Mouse (Mus musculus) spleen, postnatal 14 days (tissue): Measurements from ENCODE around the gene Fgfr2.

Source experiments
- DNase-seq, 2 experiments: peaks; one replicate each; pipeline ENCODE4 v3.0.0; 2021 to 2022; ENCODE audit warnings: low spot score in 2 of 2

Fgfr2 gene

DNA sequence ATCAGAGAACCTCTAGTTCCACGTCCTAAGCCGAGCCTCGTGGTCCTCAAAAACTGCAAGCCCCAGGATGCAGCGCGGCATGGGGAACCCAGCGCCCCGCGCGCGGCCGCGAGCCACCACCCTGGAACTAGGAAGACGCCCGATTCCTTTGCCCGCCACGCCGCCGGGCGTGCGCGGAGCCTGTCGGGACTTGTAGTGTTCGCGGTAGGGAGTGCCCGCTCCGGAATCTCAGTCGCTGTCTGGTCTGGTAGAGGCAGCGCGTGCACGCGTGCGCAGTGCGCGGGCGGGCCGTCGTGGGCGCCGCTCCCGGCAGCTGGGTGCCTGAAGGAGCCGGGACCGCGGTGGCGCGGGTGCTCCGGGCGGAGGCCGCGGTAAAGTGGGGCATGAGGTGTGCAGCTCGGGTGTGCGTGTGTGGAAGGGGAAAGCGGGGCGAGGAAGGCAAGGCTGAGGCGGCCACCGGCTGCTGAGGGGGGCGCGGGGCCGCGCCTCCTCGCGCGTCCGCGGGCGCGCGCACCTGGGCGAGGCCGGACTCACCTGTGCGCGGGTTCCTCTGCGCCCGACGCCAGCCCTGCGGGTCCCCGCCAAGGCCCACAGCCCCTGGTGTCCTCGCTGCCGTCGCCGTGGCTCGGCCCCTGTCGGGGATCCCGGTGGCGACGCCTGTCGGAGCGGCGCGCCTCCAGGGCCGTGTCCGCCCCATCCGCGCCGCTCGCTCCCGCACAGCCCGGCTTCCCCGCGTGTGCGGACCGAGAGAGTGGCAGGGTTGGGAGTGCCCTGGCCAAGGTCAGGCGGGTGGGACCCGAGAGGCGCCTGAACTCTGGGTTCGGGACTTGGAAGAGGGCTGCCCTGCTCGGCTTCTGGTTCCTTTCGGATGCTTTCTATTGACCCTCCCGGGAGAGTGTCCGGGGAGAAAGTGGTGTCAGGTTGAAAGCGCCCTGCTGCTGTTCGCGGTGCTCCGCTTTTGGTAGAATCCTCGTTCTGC lies 2257.2 kb downstream of the Fgfr2 start, which contains the start of gene Plekha1:
Gene Plekha1 (plus strand): TSS at position 144 of the 979 bp plus-strand sequence.
- peak; percentile 78 to 83 for DNase-seq

DNA sequence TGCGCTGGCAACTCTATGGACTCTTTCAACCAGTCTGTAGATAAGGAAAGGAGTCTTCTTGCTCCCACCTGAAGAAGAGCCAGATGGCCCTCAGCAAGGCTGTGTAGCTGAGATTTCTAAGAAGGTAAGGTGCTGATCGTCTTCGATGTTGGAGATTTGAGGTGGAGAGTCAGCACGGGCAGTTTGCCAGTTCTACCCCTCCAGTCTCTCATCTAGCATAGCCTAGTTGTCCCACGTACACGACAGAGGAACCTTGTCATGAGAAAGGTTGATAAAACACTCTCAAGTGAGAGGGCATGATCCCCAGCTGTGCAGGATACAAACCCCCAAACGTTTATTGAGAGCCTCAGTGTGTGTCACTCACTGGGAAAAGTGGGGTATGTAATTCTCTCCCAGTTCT lies 2258.4 kb downstream of the Fgfr2 start:
- no peak for DNase-seq

DNA sequence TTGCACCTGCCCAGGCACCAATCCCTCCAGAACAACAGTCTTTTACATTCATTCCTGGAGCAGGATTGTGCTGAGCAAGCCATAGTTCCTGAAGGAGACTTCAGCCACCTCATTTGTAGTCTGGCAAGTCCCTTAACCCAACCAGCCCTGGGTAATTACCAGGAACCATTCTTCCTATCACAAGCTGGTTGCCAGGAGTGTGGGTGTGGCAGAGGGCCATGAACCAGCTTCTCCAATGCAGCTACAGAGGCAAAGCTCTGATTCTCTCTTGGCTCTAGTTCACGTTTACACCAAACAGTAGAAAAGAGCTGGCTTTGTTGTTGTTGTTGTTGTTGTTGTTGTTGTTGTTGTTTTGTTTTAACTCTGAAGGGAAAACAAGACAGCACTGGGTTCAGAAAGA lies 2260.6 kb downstream of the Fgfr2 start:
- no peak for DNase-seq

DNA sequence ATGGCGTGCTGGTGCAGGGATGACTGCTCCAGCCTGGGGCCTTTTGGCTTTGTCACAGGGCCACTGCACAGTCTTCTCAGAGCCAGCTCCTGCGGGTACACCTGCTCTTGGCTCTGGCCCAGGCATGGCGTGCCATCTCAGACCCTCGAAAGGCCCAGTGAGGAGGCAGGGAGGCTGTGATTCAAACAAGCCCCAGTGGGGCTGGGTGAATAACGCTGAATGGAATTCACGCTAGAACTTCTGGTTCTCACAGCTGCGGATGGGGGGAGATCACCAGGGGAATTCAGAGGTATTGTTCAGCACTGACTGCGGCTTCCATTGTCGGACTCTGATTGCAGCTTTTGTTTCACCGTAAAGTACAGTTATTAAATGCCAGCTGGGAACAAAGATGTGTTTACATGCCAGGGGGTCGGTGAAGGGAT lies 2262.4 kb downstream of the Fgfr2 start:
- no peak for DNase-seq

DNA sequence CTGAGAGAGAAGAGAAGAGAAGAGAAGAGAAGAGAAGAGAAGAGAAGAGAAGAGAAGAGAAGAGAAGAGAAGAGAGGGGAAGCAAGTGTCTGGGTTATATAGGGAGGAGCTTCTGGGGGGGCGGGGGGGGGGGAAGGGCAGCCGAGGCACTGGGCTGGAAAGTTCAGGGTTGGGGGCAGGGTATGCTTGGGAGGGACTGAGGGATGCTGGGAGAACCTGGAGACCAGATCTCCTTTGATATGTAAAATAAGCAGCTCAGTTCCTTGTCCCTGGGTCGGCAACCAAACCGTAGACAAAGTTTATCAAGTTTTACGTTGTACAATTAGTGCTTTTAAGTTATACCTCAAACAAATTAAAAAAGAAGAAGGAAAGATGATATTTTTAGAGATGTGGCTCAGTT lies 2263.2 kb downstream of the Fgfr2 start:
- DNase-seq, result no peak

DNA sequence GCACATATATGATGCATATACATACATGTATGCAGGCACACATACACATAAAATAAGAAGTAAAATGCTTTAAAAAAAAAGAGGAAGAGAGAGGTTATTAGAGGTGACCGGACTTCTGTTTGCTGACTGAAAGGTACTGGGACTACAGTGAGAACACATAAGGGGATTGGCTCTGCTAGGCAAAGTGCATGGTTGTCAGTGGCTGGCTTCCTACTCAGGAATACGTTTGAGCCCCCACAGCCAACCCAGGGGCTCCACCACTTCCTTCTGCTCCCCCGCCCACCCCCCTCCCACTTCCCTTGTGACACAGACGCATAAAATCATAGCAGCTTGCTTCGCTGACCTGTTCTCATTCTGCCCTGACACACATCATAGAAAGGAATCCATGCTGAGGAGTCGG lies 2265.2 kb downstream of the Fgfr2 start:
- DNase-seq, result no peak

DNA sequence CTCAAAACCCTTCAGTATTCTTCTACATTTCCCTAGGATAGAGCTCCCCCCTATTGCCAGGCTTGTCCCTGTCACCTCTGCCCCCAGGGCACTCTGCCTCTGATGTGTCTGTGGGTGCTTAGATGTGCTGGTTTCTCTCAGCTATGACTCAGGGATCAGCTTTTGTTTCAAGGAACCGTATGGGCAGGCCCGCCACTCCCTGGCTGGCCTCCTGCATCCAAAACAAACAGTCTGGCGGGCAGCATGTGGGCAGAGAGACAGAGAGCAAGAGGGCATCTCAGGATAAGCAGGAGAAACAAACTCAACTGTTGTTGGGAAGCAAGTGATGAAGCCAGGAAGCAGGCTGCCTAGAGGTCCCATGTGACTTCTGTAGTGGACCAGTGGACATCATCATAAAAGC lies 2267.5 kb downstream of the Fgfr2 start:
- DNase-seq, result no peak

DNA sequence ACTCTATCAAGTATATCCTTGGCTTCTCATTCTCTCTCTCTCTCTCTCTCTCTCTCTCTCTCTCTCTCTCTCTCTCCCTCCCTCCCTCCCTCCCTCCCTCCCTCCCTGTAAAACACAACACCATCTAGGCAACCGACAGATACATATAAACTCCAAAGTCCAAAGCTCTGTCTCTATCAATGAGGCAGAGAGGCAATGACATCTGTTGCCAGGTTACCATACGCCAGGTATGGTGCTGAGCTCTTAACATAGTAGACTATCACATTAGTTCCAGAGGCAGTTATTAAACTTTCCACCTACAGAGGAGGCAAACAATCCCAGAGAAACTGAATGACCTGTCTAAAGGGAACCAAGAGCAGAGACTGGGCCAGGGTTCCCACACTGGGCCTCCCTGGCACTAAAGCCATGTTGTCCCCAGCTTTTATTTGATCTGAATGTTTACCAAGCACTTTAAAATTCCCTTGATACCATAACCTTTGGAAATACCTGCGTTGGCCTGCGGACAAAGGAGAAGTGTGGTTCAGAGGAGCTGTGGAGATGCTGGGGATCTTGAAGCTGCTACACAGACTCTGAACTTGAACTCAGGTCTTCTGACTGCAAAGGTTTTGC lies 2268.4 kb downstream of the Fgfr2 start:
- no peak for DNase-seq

DNA sequence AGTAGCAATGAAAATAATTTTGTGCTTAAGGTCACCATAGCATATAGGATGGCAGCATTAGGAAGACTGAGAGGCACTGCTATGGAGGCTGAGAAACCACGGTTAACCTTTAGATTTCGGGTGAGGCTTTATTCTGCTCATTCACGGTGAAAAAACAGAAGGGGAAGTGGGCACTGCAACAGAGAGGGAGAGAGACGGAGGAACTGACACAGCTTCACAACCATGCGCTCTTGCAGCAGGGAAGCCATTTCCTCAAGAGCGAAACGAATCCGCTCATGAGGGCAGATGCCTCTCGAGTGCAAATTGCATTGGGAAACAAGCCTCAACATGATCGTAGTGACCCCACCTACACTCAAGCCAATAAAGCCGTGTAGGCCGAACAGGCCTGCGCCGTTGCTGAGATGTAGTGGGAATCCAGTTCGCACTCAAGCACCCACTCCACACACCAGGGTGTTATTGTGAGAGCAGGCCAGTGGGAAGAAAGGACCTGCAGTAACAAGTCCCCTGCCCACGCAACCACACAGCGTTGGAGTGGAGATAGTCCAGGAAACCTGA lies 2275.9 kb downstream of the Fgfr2 start:
- no peak for DNase-seq

DNA sequence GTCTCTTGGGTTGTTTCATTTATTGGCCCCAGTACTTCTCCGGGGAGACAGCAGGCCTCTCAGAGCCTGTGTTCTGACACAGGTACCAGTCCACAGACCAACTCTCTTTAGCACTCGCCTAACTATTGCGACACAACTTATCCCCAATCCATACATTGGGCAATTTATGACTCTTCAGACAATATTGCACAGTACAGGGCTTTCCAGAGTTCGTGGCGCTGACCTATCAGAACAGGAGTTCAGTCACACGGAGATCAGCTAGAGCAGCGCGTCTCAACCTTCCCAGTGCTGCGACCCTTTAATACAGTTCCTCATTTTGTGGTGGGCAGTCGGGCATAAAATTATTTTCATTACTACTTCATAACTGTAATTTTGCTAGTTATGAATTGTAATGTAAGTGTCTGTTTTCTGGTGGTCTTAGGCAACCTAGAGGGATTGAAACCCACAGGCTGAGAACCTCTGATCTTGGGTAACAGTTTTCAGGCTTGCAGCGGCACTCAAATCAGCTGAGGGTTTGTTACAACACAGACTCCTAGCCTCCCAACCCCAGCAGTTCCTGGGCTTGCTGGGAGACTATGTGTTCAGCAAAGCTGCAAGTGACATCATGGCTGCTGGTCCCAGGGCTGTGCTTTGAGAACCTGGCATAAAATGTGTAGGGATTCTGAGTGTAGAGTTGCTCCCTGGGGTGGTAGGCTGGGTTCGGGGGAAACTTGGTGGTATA lies 2283.6 kb downstream of the Fgfr2 start:
- DNase-seq, result no peak

DNA sequence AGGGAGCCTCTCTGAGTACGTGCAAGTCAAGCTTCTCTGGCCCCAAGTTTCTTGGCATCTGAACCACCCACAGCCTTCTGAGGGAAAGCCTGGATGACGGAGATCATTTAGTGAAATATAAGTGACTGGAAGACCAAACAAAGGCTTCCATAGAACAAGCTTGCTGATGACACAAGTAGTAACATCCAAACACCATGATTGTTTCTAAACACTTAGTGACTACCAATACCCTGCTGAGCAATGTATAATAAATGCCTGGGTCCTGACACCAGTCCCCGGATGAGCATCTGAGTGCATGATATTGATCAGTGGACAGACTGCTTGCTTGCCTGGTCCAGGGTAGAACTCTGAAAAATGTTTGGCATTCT lies 2284.5 kb downstream of the Fgfr2 start:
- DNase-seq, result no peak

DNA sequence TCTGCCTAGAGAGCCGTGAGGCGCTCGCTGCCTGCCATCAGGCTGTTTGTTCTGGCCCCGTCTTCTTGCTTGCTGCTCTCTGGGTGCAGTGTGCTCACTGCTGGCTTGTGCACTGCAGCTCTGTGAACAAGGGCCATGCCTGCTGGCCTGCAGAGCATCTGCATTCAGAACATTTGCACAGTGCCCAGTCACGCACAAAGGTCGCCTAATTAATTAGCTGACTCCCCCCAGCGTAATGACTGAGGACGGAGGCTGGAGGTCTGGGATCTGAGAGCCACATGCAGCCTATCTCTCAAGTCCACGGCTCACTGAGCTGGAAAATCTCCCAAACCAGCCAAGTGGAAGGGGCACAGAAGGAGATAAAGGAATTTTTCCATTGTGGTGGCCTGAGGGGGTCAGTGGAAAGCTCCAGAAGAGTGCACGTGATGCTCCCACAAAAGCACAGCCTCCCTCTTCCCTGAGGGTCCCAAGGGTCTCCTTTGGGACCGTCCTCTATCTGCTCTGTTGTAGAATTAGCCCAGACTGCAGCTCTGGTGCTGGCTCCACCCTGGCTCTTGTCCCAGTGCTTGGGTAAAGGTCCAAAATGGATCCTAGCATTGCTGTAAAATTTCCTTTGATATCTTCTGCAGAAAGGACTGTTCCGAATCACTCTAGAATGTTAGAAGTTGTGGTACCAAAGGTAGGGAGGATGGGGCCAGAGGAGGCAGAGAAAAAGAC lies 2285.1 kb downstream of the Fgfr2 start:
- DNase-seq, result no peak

DNA sequence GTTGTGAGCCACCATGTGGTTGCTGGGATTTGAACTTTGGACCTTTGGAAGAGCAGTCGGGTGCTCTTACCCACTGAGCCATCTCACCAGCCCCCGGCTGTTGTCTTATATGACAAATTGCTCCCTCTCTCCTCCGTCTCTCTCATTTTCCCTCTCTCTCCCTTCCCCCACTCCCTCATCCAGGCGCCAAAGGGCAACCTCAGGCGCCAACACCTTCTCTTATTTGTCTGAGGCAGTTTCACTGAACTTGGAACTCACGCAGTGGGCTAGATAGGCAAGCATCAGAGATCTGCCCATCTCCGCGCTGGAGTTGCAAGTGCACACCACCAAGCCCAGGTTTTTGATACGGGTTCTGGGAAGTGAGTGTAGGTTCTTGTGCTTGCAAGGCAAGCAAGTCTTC lies 2287.1 kb downstream of the Fgfr2 start:
- DNase-seq, result no peak

DNA sequence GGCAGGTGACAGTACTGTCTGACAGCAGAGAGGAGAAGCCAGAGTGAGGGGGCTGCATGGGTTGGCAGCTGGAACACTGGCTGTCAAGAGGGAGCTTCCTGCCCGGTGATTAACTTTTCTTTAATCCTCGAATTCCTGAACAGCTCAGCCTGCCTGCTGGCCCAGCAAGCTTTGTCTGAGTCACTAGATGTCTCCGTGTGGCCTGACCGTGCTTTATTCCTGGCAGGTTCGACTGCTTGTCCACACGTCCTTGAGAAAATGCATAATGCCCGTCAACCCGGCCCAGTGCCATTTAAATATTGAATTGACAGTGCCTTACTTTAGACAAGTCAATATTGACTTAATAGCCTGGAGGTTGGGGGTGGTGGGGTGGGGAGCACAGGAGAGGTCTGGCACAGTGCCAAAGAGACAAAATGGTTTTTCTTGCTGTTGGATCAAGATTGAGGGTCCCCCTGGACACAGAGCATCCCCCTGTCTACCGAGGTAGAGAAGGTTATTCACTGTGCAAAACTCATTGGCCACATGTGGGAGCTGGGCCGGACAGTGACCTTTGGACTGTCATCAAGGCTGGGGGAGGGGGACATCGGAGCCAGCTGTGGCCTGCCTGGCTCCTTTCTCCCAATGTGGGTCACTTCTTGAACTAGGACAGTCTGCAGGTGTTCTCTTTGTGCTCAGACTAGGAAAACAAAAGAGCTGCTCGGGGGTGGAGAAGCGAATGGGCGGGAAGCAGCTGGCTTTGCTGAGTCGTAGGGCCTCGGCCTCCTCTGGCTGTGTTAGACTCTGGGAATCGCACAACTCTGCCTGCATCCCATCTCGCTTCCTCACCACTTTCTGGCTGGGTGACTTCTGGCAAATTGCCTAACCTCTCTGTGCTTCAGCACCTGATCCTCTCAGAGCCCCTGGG lies 2287.9 kb downstream of the Fgfr2 start:
- no peak for DNase-seq

DNA sequence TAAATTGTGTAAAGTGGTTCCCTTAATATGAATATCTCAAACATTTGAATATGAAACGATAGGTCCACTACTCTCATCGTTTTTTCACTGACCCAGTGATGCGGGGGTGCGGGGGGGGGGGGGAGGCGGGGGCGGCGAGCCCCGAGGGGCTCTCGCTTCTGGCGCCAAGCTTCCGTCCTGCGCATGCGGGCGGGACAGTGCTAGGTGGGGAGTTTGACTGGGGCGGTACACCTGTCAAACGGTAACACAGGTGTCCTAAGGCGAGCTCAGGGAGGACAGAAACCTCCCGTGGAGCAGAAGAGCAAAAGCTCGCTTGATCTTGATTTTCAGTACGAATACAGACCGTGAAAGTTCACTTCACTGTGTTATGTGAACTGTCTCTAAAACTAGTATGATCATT lies 2288.9 kb downstream of the Fgfr2 start:
- no peak for DNase-seq

DNA sequence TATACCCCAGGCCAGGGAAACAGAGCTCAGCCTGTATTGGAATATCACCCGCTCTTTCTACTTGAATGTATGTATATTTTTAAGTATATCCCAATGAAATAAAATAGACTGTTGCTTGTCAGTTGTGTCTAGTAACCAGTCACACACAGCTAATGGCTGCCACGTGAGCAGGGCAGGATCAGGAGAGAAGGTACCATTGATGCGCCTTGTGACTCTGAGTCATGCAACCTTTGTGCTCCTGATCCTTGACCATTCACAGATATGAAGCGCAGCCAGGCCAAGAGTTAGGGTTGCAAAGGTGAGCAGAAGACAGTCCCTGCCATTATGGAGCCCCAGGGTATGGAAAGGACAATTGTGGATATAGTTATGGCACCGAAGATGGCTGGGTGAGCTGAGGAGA lies 2291.6 kb downstream of the Fgfr2 start:
- no peak for DNase-seq

DNA sequence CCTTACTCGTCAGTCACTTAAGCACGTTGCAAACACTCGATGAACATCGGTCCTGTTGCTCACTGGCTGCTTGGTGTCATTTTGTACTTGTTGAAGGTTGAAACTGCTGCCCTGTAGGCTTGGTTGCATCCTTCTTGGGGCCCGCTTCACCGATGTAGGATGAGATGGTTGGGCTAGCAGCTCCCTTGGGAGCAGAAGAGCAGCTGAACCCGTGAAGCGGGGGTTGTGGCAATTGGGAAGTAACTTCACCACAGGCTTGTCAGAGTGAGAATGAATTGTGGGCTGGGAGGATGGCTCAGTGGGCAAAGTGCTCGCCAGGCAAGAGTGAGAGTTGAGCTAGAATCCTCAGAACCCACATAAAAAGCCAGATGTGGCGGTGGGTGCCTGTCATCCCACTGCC lies 2294.7 kb downstream of the Fgfr2 start:
- no peak for DNase-seq

DNA sequence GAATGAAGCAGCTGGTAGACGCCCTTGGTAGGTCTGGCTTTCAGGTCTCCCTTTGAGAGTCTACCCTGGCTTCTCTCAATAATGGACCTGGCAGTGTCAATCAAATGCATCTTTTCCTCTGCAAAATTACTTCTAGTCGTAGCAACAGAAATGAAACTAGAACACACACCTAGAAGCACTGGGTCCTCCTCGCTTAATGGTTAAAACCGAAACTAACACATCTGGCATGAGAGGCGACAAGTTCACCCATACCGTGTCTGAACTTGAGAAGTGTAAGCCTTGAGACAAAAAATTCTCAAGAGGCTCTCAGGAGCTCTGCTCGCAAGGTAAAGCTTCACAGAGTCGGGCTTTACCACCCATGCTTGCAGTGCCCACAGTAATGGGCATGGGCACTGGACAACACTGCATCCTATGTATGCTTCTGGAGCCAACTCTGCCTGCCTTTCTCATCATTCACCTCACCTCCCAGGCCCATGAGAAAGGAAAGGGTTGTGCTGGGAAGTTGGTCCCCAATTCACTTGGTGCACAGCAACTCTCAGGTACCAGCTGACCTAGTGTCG lies 2295.2 kb downstream of the Fgfr2 start:
- DNase-seq, result no peak

DNA sequence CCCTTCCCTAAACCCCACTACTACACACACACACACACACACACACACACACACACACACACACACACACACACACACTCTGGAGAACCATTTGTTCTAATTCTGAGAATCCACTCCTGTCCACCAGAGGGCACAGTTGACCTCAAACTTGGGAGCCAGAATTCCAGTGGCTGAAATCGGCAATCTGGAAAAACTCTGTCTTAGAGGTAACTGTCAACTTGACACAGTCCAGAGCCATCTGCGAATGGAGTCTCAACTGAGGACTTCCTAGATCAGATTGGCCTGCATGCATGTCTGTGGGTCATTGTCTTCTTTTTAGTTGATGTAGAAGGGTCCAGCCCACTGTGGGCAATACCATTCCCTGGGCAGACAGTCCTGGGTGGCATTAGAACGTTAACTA lies 2295.7 kb downstream of the Fgfr2 start:
- no peak for DNase-seq

DNA sequence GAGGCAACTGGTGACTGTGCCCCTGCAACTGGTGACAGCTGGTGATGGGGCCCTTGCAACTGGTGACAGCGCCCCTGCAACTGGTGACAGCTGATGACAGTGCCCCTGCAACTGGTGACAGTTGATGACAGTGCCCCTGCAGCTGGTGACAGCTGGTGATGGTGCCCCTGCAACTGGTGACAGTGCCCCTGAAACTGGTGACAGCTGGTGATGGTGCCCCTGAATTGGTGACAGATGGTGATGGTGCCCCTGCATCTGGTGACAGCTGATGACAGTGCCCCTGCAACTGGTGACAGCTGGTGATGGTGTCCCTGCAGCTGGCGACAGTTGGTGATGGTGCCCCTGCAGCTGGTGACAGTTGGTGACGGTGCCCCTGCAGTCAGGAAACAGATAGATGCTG lies 2296.8 kb downstream of the Fgfr2 start:
- DNase-seq, result no peak
